Mouse (Mus musculus) lung, embryonic 14.5 days (tissue): ENCODE data around the gene Grm4. TPM values are rescaled to one million over a fixed set of nuclear protein-coding genes. Genes with fewer than 3 reads are reported as not detected.

Experiments
- ATAC-seq: fragments of 200-750 bp; cut with Nextera tagmentation; 2 replicates; pipeline ENCODE4 v1.8.0; 2017; ENCODE audit warnings: mild to moderate bottlenecking, moderate TSS enrichment, moderate library complexity; ENCODE audit not compliant: insufficient read depth
- DNase-seq: peaks from one replicate; pipeline ENCODE4 v3.0.0-alpha.2; 2015
- H3K27ac ChIP-seq: fragments of 300-500 bp; sonication (generic); 2 replicates; pipeline ENCODE4 v1.5.1; 2014; ENCODE audit warnings: low read depth, mild to moderate bottlenecking, moderate library complexity
- H3K27me3 ChIP-seq: fragments of 300-500 bp; sonication (generic); 2 replicates; pipeline ENCODE4 v1.6.1; 2014; ENCODE audit warnings: low read length, control low read depth; ENCODE audit not compliant: insufficient read depth
- H3K36me3 ChIP-seq: fragments of 300-500 bp; sonication (generic); 2 replicates; pipeline ENCODE4 v1.6.1; 2014; ENCODE audit warnings: control low read depth; ENCODE audit not compliant: insufficient read depth
- H3K4me1 ChIP-seq: fragments of 300-500 bp; sonication (generic); 2 replicates; pipeline ENCODE4 v1.6.1; 2014; ENCODE audit warnings: antibody characterized with exemption, control low read depth; ENCODE audit not compliant: insufficient read depth
- H3K4me2 ChIP-seq: fragments of 300-500 bp; sonication (generic); 2 replicates; pipeline ENCODE4 v1.6.1; 2014; ENCODE audit warnings: mild to moderate bottlenecking
- H3K4me3 ChIP-seq: fragments of 300-500 bp; sonication (generic); 2 replicates; pipeline ENCODE4 v1.5.1; 2014; ENCODE audit warnings: low read depth, low read length
- H3K9ac ChIP-seq: fragments of 300-500 bp; sonication (generic); 2 replicates; pipeline ENCODE4 v1.6.1; 2014
- H3K9me3 ChIP-seq: fragments of 300-500 bp; sonication (generic); 2 replicates; pipeline ENCODE4 v1.6.1; 2016; ENCODE audit warnings: low read depth, low read length, control low read depth
- CTCF ChIP-seq: IDR thresholded peaks from 2 replicates; pipeline ENCODE4 v1.5.1; 2016; ENCODE audit warnings: antibody characterized with exemption, low read depth
- WGBS: fragments of 180-500 bp; shearing (Covaris S2); extraction: QIAGEN DNeasy Blood & Tissue Kit; methylation state at CpG from one replicate; pipeline ENCODE4 v1.1.7; 2014; 5-methylcytosine and 5-hydroxymethylcytosine counted together
- polyA plus RNA-seq: library from polyadenylated mRNA; unstranded; fragments of >200 nt; fragmentation: Nextera tagmentation; extraction: Ambion mirVana; gene quantifications from 2 replicates; pipeline ENCODE4 v1.2.1, GENCODE M21; 2014

Gene Grm4
- polyA plus RNA-seq, 1 experiment from 2014 or later: 0.05 TPM

- H3K27me3 ChIP-seq: no peaks in the 10 kb centered on the region
- peak; percentile 96 for DNase-seq
- under 1% methylated on average over 79 of the region's 79 CpGs for WGBS
- TF ChIP-seq CTCF: no peak
- H3K9me3 ChIP-seq: no peaks in the 10 kb centered on the region
- peak within 1 kb of the TSS; percentile 96 for H3K27ac ChIP-seq
- peak; percentile 74 for ATAC-seq
- H3K4me3 ChIP-seq: peak within 1 kb of the TSS; percentile 82
- peak within 1 kb of the TSS; percentile 79 for H3K9ac ChIP-seq
- peaks cover 14% of the 10 kb centered on the region for H3K36me3 ChIP-seq
- H3K4me1 ChIP-seq: peaks cover 13% of the 10 kb centered on the region; the same call in 1 of the 2 replicates
- peak within 1 kb of the TSS; percentile 89 for H3K4me2 ChIP-seq
Measured at GRCm38 (mm10) chr17:27556315-27557011, 35.3 kb upstream of the Grm4 start, which contains the start of gene Hmga1. Gene Hmga1, plus strand, starts transcription at chr17:27556497.

DNA sequence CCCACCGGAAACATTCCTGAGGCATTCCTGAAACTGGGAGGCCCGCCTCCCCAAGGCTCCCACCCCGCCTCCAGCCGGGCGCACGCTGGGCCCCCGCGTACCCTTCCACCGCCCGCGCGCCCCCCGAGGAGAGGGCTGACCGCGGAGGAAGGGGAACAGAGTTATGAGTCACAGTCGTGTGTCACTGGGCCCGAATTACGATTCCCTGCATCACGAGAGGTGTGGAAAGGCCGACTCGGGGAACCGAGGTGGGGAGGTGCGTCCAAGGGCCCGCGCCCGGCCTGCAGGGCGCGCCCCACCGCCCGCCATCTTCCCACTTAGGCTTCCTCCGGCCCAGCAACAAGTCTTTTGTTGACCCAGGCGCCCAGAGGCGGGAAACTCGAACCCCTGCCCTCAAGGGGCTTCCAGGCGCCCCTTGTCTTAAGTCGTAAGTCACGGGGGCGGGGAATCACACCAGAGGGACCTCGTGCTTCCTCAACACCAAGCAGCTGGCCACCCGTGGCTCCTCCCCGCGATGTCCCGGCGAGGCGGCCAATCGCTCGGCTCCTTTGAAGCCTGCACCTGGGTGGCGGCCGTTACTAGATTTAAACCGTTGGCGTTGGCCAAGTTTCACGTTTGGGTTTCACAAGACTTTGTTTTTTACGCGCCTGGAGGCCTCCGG, 34.4 kb upstream of the Grm4 start:
- Histone ChIP-seq H3K4me1 (peaks cover 13% of the 10 kb centered on the region; the same call in 1 of the 2 replicates), H3K36me3 (peaks cover 6% of the 10 kb centered on the region), H3K9ac (peak overlapping the region; percentile 64), H3K27ac (peak overlapping the region; percentile 96), H3K9me3 (no peaks in the 10 kb centered on the region), H3K4me2 (peak overlapping the region; percentile 89), H3K4me3 (peak overlapping the region; percentile 82), H3K27me3 (no peaks in the 10 kb centered on the region)
- peak; percentile 58 for ATAC-seq
- WGBS: 0% methylated on average over 44 of the region's 55 CpGs
- no peak for TF ChIP-seq CTCF
- DNase-seq: peak; percentile 91

DNA sequence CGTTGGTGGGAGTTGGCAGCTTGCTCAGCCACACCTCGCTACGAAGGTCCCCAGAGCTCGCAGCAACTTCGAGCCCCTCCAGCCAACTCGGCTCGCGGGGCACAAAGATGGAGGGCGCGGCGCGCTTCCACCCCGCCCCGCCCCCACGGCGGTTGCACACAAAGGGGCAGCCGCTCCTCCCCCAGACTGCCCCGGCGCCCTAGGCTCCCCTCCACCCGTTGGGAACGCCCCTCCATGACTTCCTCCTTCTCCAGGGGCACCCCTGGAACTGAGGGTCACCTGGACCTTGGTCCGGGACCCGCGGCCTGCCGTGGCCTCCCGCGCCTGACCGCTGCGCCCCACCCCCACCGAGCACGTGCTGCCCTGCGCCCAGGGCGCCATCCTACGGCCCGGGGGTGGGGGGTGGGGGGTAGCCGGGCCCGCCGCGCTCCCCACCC, 33.9 kb upstream of the Grm4 start:
- peaks cover 2% of the 10 kb centered on the region; the same call in 1 of the 2 replicates for H3K36me3 ChIP-seq
- no peaks in the 10 kb centered on the region for H3K9me3 ChIP-seq
- ATAC-seq: peak; percentile 37
- peak overlapping the region; percentile 82 for H3K4me3 ChIP-seq
- H3K4me2 ChIP-seq: peak overlapping the region; percentile 89
- no peak for TF ChIP-seq CTCF
- 2% methylated on average over 35 of the region's 39 CpGs for WGBS
- peaks cover 13% of the 10 kb centered on the region; the same call in 1 of the 2 replicates for H3K4me1 ChIP-seq
- no peaks in the 10 kb centered on the region for H3K27me3 ChIP-seq
- DNase-seq: peak; percentile 85
- peak overlapping the region; percentile 96 for H3K27ac ChIP-seq
- H3K9ac ChIP-seq: peak overlapping the region; percentile 64

DNA sequence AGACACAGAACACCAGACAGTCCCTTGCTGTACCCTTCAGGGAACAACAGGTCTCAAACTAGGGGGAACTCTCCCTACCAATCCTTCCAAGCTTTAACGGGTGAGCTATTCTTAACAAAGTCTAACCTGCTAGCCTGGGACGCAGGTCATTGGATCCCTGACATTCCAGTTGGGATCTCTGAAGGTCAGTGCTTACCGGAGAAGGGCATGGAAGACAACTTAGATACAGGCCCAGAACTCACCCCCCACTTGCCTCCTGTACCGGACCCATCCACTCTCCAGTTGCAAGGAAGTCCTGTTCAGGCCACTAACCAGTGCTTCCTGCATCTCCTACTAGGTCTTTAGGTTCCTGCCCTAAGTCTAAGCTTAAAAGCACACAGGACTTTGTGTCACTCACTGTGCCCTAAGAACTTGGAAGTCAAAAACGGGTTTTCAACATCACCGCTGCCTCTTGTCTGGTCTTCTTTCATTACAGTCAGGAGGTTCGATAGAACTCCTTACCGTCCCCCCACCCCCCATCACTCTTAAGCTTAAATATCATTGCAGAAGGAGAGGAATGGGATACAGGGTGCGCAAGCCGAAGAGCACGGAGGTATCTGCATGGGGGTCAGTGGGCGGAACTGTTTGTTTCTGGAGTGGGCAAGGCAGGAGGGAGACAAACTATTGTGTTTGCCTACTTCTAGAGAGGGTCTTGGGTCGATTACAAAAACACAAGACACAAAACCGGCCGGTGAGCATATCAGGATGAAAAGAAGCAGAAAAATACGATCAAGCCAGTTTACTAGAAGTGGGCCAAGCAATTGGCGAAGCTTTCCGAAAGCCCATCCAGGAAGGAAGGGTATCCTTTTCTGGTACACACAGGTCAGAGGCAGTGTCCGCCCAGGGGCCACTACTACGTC, 33.1 kb upstream of the Grm4 start:
- no peaks in the 10 kb centered on the region for H3K9me3 ChIP-seq
- H3K9ac ChIP-seq: peak overlapping the region; percentile 64
- H3K4me2 ChIP-seq: peak overlapping the region; percentile 89
- peak overlapping the region; percentile 96 for H3K27ac ChIP-seq
- no peak for TF ChIP-seq CTCF
- no peaks in the 10 kb centered on the region for H3K36me3 ChIP-seq
- H3K4me1 ChIP-seq: peaks cover 13% of the 10 kb centered on the region; the same call in 1 of the 2 replicates
- 43% methylated on average over 20 of the region's 20 CpGs for WGBS
- no peaks in the 10 kb centered on the region for H3K27me3 ChIP-seq
- DNase-seq (no peak), ATAC-seq (no peak)
- H3K4me3 ChIP-seq: peak overlapping the region; percentile 82

DNA sequence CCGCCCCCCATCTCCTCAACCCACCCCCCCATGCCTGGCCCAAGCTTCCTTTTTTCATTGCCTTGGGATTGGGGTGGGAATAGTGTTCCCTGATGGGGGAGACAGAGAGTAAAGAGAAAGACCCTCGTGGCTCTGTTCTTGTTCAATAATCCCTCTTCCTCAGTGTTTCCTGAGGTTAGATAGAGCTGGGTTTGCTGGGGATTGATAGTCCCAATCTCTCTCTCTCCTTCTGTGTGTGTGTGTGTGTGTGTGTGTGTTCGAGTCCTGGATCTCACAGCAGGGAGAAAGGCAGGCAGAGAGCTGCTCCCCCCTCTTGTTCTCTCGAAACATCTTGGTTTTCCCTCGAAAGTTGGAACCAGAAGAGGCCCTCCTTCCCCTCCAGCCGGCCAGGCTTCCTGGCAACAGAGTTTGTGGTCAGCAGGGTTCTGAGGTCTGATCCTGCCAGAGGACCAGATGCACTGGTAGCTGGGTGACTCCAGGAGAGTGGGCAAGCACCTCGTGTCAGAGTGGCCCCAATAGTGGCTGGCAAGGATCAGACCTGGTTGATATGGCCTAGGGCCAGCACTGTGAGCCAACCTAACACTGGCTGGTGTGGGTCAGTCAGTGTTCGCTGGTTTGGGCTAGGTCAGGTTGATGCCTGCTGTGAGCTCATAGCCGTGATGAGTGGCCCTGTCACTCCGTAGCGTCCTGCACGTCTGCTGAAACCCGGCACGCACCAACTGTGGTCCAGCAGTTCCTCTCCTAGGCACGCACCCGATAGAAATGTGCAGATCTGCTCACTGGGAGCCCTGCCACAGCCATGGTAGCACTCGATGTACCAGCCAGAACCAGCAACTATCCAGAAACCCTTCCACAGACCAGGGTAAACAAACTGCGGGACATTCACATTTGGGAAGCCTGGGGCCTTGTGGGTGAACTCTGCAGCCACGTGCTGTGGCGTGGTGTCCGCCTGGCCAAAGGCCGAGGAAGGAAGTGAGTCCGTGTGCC, 31.3 kb upstream of the Grm4 start:
- Histone ChIP-seq H3K9me3 (no peaks in the 10 kb centered on the region), H3K4me2 (no peak overlapping the region), H3K36me3 (no peaks in the 10 kb centered on the region), H3K27me3 (no peaks in the 10 kb centered on the region), H3K4me3 (no peak overlapping the region), H3K27ac (no peak overlapping the region), H3K9ac (no peak overlapping the region), H3K4me1 (0 out of 2 replicates have a peak, but pooled peaks cover 4% of the 10 kb centered on the region)
- DNase-seq (no peak), ATAC-seq (no peak)
- WGBS: 77% methylated on average over 23 of the region's 23 CpGs
- no peak for TF ChIP-seq CTCF
